Mouse (Mus musculus): Measurements from ENCODE around the gene Klhl36. TPM values are rescaled to one million over a fixed set of nuclear protein-coding genes. Genes with fewer than 3 reads are reported as not detected.
A peak's percentile ranks its signal among the peaks of the same experiment; 100 is the strongest.

Klhl36 gene
- polyA plus RNA-seq, 1 experiment from 2014 or later, result 9.1 TPM

DNA sequence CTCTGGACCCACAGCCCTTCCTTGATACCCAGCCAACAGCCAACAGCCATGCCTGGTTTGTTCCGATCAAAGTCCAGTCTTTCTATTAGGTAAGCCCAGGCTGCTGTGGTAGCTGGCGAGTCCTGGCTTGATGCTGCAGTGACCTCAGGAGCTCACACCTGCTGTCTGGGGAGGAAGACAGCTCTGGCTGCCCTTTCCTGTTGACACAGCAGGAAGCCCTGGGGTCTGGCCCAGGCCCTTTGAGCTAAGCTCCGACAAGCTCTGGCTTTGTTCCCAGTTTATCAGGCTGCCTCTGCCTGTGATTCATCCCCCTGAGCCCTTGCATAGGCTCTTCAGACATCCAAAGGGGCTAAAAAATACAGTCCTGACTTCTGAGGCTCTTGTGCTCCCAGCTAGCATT lies 23.5 kb downstream of the Klhl36 start:
- H3K27me3 ChIP-seq, result peaks cover 1% of the 10 kb centered on the region
- peaks cover 12% of the 10 kb centered on the region for H3K4me1 ChIP-seq (replicated peaks)
- H3K4me3 ChIP-seq, result no peak overlapping the region
- peak overlapping the region; percentile 24 for H3K27ac ChIP-seq
- H3K9me3 ChIP-seq (replicated peaks), result no peaks in the 10 kb centered on the region
- no peaks in the 10 kb centered on the region for H3K36me3 ChIP-seq
- ATAC-seq (replicated peaks; ENCODE audit: insufficient number of reproducible peaks, insufficient read depth, low FRiP score, low read depth), result peak; percentile 77
- H3K4me2 ChIP-seq, result peak overlapping the region; percentile 2; the same call in 1 of the 2 replicates
- no peak overlapping the region for H3K9ac ChIP-seq
- WGBS, result 14% methylated on average over 3 of the region's 3 CpGs

DNA sequence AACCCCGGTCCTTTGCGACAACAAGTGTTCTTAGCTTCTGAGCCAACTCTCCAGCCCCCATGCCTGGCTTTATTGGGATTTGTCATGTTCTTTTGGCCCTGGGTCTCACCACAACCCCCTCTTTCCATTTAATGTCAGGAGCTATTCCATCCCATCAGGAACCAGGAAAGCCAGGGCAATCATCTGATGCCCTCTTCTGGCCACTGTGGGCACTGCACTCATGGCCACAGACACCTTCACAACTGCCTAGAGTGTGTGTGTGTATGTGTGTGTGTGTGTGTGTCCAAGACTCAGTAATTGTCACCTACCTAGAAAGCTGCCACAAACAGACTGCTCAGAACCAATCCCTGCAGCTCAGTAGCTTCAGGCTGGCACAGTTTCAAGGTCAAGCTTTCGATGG lies 25.1 kb downstream of the Klhl36 start:
- Histone ChIP-seq H3K9ac (no peak overlapping the region), H3K4me2 (no peak overlapping the region), H3K4me3 (no peak overlapping the region), H3K4me1 (replicated peaks) (peaks cover 12% of the 10 kb centered on the region), H3K9me3 (replicated peaks) (no peaks in the 10 kb centered on the region), H3K36me3 (no peaks in the 10 kb centered on the region), H3K27ac (no peak overlapping the region), H3K27me3 (no peaks in the 10 kb centered on the region; the same call in 1 of the 2 replicates)
- 85% methylated on average over 3 of the region's 3 CpGs for WGBS
- ATAC-seq (replicated peaks; ENCODE audit: insufficient number of reproducible peaks, insufficient read depth, low FRiP score, low read depth), result no peak

DNA sequence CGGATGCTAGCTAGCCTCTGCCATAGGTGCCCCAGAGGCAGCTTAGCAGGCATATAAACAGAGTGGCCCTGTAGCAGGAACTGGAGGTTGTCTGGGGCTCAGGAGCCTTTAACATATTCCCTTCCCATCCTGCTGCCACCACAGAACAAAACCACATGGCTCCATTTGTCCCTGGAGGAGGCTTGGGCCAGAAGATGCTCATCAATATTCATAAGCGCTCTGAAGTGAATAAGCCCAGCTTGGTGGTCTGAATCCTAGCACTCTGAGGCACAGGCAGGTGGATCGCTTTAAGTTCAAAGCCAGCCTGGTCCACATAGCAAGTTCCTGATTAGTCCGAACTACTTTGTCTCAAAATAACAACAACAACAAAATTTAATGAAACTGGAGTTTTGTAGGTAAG lies 25.9 kb downstream of the Klhl36 start:
- Histone ChIP-seq H3K4me1 (replicated peaks) (peaks cover 12% of the 10 kb centered on the region), H3K9me3 (replicated peaks) (no peaks in the 10 kb centered on the region), H3K4me3 (no peak overlapping the region), H3K36me3 (no peaks in the 10 kb centered on the region), H3K27ac (no peak overlapping the region), H3K9ac (no peak overlapping the region), H3K4me2 (no peak overlapping the region), H3K27me3 (no peaks in the 10 kb centered on the region; the same call in 1 of the 2 replicates)
- no peak for ATAC-seq (replicated peaks; ENCODE audit: insufficient number of reproducible peaks, insufficient read depth, low FRiP score, low read depth)
- WGBS, result 71% methylated on average over 4 of the region's 4 CpGs

DNA sequence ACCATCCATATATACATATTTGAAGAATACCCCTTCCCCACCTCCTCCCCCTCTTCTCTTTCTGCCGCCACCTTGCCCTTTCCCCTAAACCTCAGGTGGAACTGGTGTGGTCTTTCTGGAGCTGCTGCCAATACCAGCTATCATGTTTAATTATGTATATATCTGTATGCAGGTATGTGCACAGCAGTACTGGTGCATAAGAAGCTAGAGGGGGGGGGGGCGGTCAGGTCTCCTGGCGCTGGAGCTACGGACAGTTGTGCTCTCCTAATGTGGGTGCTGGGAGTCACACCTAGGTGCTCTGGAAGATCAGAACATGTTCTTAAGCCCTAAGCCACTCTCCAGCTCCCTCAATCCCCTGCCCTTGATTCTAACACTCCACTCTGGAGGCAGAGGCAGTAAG lies 35.0 kb downstream of the Klhl36 start:
- H3K27ac ChIP-seq, result no peak overlapping the region
- ATAC-seq (replicated peaks; ENCODE audit: insufficient number of reproducible peaks, insufficient read depth, low FRiP score, low read depth), result no peak
- no peak overlapping the region for H3K9ac ChIP-seq
- WGBS, result 84% methylated on average over 4 of the region's 4 CpGs
- no peak overlapping the region for H3K4me2 ChIP-seq
- H3K4me1 ChIP-seq (replicated peaks), result peaks cover 5% of the 10 kb centered on the region
- H3K9me3 ChIP-seq (replicated peaks), result no peaks in the 10 kb centered on the region
- H3K36me3 ChIP-seq, result no peaks in the 10 kb centered on the region
- H3K27me3 ChIP-seq, result peaks cover 13% of the 10 kb centered on the region
- H3K4me3 ChIP-seq, result no peak overlapping the region

DNA sequence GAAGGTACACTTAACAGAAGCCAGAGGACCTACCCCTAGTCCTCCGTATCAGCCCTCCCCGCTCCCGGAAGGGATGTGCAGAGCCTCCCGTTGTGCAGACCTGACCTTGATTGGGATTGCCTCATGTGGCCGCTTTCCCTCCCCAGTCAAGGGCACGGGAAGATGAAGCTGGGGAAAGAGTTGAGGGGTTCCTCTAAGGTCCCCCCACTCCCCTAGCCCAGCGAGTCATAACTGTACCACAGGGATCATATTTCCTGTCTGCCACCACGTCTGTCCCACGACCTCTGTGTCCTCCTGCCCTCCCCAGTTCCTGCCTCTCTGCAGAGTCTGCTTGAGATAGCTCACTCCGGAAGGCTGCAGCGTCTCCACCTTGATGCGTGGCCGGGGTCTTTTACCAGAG lies 35.9 kb downstream of the Klhl36 start:
- no peak for ATAC-seq (replicated peaks; ENCODE audit: insufficient number of reproducible peaks, insufficient read depth, low FRiP score, low read depth)
- Histone ChIP-seq H3K36me3 (no peaks in the 10 kb centered on the region), H3K27ac (no peak overlapping the region), H3K9ac (no peak overlapping the region), H3K27me3 (peaks cover 13% of the 10 kb centered on the region), H3K9me3 (replicated peaks) (no peaks in the 10 kb centered on the region), H3K4me3 (no peak overlapping the region), H3K4me1 (replicated peaks) (peaks cover 5% of the 10 kb centered on the region), H3K4me2 (peak overlapping the region; percentile 33)
- WGBS, result 10% methylated on average over 13 of the region's 13 CpGs

DNA sequence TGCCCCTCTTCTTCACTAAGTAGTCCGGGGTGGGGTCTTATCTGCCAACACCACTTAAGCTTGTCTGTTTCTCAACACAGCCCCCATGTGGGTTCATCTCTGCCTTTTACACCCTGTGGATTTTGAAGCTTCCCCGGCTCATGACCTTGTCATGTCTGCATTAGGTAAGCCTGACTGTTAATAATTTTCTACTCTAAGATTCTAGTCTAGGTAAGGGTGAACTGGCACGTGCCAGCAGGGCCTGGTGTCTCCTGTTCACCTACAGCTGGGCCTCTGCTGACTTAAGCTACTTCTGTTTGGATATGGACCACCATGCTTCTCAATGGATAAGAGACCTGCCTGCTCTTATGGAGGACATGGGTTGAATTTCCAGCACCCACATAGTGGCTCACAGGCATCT lies 39.3 kb downstream of the Klhl36 start:
- Histone ChIP-seq H3K4me2 (no peak overlapping the region), H3K27me3 (peaks cover 13% of the 10 kb centered on the region), H3K36me3 (no peaks in the 10 kb centered on the region)

DNA sequence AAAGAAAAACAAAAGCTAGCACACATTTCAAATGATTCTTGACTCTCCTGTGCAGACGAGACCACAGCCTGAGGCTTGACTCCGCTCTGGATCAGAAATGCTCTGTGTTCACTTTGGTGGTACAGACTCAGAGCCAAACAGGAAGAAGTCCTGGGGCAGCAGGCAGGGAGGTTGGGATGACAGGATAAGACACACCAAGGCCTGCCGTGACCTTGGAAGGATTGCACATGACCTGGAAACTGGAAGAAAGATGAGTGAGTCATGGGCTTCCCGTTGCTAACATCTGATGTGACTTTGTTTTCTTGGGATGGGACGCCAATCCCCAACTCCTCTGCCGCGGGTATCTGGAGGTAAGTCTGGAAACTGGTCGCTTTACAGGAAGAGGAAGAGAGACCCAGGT lies 39.9 kb downstream of the Klhl36 start:
- Histone ChIP-seq H3K9ac (no peak overlapping the region), H3K9me3 (replicated peaks) (no peaks in the 10 kb centered on the region), H3K27ac (no peak overlapping the region), H3K27me3 (peaks cover 12% of the 10 kb centered on the region), H3K4me1 (replicated peaks) (peaks cover 5% of the 10 kb centered on the region), H3K4me2 (no peak overlapping the region), H3K4me3 (no peak overlapping the region), H3K36me3 (no peaks in the 10 kb centered on the region)
- ATAC-seq (replicated peaks; ENCODE audit: insufficient number of reproducible peaks, insufficient read depth, low FRiP score, low read depth), result no peak
- WGBS, result 59% methylated on average over 8 of the region's 8 CpGs

More for the DNA sequence above, 39.3 kb downstream of the Klhl36 start:
- peaks cover 5% of the 10 kb centered on the region for H3K4me1 ChIP-seq (replicated peaks)
- H3K9ac ChIP-seq, result no peak overlapping the region
- H3K27ac ChIP-seq, result no peak overlapping the region
- no peak for ATAC-seq (replicated peaks; ENCODE audit: insufficient number of reproducible peaks, insufficient read depth, low FRiP score, low read depth)
- no peak overlapping the region for H3K4me3 ChIP-seq
- whole genome bisulfite sequencing, result 56% methylated on average over 3 of the region's 3 CpGs
- H3K9me3 ChIP-seq (replicated peaks), result no peaks in the 10 kb centered on the region

DNA sequence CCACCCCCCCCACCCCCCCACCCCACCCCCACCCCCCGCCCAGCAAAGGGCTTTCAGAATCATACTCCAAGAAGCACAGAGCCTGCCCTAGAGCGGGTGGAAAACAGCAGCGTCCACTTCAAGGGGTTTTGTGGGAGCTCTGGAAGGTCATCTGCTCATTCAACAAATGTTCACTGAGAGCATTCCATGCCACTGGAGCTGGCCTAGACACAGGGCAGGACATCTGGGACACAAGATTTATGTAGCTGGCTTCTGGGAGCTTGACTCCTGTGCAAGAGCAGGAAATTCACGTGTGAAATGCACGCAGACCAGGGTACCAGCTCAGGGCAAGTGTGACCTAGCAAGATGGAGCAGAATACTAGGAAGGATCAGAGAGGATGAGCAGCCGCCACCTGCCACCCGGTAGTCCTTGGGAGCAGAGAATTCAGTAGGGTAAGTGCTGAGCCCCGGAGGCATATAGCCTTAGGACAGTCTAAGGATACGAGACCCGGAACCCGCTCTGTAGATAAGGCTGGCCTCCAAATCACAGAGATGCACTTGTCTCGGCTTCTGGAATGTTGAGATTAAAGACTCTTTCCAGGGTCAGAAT lies 42.4 kb downstream of the Klhl36 start:
- WGBS, result 29% methylated on average over 12 of the region's 12 CpGs
- Histone ChIP-seq H3K27me3 (peaks cover 2% of the 10 kb centered on the region; the same call in 1 of the 2 replicates), H3K27ac (no peak overlapping the region), H3K9me3 (replicated peaks) (no peaks in the 10 kb centered on the region), H3K4me1 (replicated peaks) (no peaks in the 10 kb centered on the region), H3K9ac (no peak overlapping the region), H3K36me3 (no peaks in the 10 kb centered on the region), H3K4me3 (no peak overlapping the region), H3K4me2 (no peak overlapping the region)
- no peak for ATAC-seq (replicated peaks; ENCODE audit: insufficient number of reproducible peaks, insufficient read depth, low FRiP score, low read depth)

DNA sequence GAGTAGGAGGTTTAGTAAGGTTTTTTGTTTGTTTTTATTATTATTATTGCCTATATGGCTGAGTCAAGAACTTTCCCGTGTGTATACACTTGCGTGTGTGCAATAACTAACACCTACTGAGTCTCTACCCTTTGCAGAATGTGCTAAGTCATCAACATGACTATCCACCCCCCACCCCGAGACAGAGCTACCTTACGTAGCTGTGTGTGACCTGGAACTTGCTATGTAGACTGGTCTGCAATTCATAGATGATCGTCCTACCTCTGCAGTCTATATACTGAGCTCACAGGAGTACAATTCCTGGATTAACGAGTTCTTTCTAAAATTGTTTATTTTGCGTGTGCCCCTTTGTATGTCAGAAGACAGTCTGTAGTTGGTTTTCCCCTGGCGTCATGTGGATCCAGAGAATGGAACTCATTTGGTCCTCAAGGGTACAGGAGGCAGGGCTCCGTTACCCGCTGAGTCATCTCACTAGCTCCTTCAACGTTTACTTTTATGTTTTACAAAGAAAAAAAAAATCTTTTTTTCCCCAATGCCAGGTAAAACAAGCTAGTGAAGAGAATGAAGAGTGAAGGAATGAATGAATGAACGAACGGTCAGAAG lies 48.0 kb downstream of the Klhl36 start, which contains the start of gene Usp10:
Usp10 (plus strand) TSS at position 417 of the 603 bp plus-strand sequence.
- no peak for ATAC-seq (replicated peaks; ENCODE audit: insufficient number of reproducible peaks, insufficient read depth, low FRiP score, low read depth)
- peak within 1 kb of the TSS; percentile 86 for H3K4me3 ChIP-seq
- H3K27me3 ChIP-seq, result no peaks in the 10 kb centered on the region; the same call in 1 of the 2 replicates
- H3K9ac ChIP-seq, result peak within 1 kb of the TSS; percentile 91
- no peaks in the 10 kb centered on the region for H3K9me3 ChIP-seq (replicated peaks)
- peak within 1 kb of the TSS; percentile 98 for H3K4me2 ChIP-seq
- peak within 1 kb of the TSS; percentile 94 for H3K27ac ChIP-seq
- H3K4me1 ChIP-seq (replicated peaks), result peaks cover 44% of the 10 kb centered on the region
- 28% methylated on average over 13 of the region's 13 CpGs for WGBS
- no peaks in the 10 kb centered on the region for H3K36me3 ChIP-seq

DNA sequence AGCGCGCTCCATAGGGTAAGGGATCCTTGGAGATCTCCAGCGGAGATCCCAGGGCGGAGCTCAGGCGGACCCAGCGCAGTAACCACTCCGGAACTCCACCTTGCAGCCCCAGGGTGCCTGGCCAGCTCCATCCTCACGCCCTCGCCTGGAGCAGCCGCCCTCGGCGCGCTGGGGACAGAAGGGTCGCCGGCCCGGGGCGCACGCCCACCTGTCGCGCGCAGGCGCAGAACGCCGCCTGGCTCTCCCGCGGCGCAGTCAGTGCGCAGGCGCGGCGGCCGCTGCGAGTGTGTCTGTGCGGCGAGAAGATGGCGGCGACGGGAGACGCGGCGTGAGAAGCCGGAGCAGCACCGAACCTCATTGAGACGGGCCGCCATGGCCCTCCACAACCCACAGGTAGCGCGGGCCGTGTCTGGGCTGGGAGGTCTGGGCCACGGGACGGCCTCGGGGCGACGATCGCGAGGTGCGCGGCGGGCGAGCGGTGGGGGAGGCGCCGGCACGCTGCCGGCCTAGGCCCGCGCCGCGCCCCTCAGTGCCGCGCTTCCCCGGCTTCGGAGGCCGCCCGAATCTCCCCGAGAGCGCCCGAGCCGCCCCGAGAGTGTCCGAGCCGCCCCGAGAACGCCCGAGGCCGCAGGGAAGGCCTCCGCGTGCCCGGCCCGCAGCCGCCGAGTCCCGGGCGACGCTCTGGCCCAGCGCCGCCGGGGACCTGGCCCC lies 48.6 kb downstream of the Klhl36 start, which contains the start of gene Gm20388:
Gm20388 (plus strand) TSS at position 295 of the 711 bp plus-strand sequence.
- H3K4me1 ChIP-seq (replicated peaks), result peaks cover 49% of the 10 kb centered on the region
- peak within 1 kb of the TSS; percentile 94 for H3K27ac ChIP-seq
- H3K9me3 ChIP-seq (replicated peaks), result no peaks in the 10 kb centered on the region
- peak within 1 kb of the TSS; percentile 86 for H3K4me3 ChIP-seq
- WGBS, result under 1% methylated on average over 91 of the region's 97 CpGs
- peak; percentile 95 for ATAC-seq (replicated peaks; ENCODE audit: insufficient number of reproducible peaks, insufficient read depth, low FRiP score, low read depth)
- no peaks in the 10 kb centered on the region for H3K27me3 ChIP-seq
- no peaks in the 10 kb centered on the region for H3K36me3 ChIP-seq
- peak within 1 kb of the TSS; percentile 98 for H3K4me2 ChIP-seq
- H3K9ac ChIP-seq, result peak within 1 kb of the TSS; percentile 91

DNA sequence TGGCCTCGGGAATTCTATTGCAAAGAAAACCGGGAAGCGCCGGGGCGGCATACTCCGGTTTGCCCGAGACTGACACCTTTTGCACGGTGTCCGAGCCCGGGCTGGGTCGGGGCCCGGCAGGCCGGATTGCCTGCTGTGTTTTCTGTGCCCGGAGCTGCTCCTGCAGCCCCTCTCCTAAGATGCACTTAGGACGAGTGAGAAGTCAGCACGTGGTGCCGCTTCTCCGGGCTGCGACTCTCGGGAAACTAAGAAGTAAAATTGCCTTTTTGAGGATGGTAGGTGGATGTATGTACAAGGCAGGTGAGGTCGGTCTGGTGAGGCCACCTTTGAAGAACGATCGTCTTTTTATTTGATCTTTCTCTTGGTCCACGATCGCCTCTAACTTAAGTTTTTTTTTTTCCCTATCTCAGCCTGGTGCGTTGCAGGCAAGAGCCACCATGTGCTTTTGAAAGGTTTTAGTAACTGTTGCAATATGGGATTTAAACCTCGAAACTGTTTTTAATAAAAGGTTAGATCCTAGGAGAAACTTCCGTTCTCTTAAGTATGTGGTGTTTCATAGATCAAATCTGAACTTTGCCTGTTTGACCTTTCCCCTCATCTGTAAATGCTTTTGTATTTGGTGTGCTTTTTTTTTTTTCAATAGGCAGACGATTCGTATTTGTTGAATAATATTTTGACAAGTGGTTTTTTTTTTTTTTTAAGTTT lies 49.3 kb downstream of the Klhl36 start:
- peak overlapping the region; percentile 91 for H3K9ac ChIP-seq
- no peaks in the 10 kb centered on the region for H3K27me3 ChIP-seq
- H3K27ac ChIP-seq, result peak overlapping the region; percentile 94
- peak overlapping the region; percentile 98 for H3K4me2 ChIP-seq
- H3K4me1 ChIP-seq (replicated peaks), result peaks cover 56% of the 10 kb centered on the region
- H3K4me3 ChIP-seq, result peak overlapping the region; percentile 86
- no peaks in the 10 kb centered on the region for H3K36me3 ChIP-seq
- H3K9me3 ChIP-seq (replicated peaks), result no peaks in the 10 kb centered on the region
- 2% methylated on average over 30 of the region's 30 CpGs for WGBS
- peak; percentile 52 for ATAC-seq (replicated peaks; ENCODE audit: insufficient number of reproducible peaks, insufficient read depth, low FRiP score, low read depth)

All from heart, embryonic 15.5 days (tissue).